ENCODE assay signal across 8 mouse cellular contexts in genomic region chr11:95513461-95514297, GRCm38 (mm10). TPM values are rescaled to one million over a fixed set of nuclear protein-coding genes. Genes with fewer than 3 reads are reported as not detected.
A peak's percentile ranks its signal among the peaks of the same experiment; 100 is the strongest.
DNase-seq lines count a peak whose midpoint lies in the region; ATAC-seq lines count a peak whose summit lies in the region.

No protein-coding gene starts in this region.

- peak overlapping the region; percentile 99 for H3K4me2 ChIP-seq in lung, embryonic 15.5 days
- peak overlapping the region; percentile 80 for H3K4me2 ChIP-seq in heart, embryonic 15.5 days
- H3K4me2 ChIP-seq in liver, embryonic 13.5 days = peak overlapping the region; percentile 70

- peaks cover 23% of the 10 kb centered on the region for H3K4me1 ChIP-seq in lung, embryonic 15.5 days
- peaks cover 19% of the 10 kb centered on the region for H3K4me1 ChIP-seq in heart, embryonic 15.5 days (replicated peaks)
- peaks cover 11% of the 10 kb centered on the region for H3K4me1 ChIP-seq in liver, embryonic 13.5 days (replicated peaks)

- H3K27me3 ChIP-seq in lung, embryonic 15.5 days = peaks cover 60% of the 10 kb centered on the region
- peaks cover 82% of the 10 kb centered on the region for H3K27me3 ChIP-seq in heart, embryonic 15.5 days
- H3K27me3 ChIP-seq in liver, embryonic 13.5 days = peaks cover 89% of the 10 kb centered on the region

- H3K9me3 ChIP-seq in lung, embryonic 15.5 days = no peaks in the 10 kb centered on the region
- no peaks in the 10 kb centered on the region for H3K9me3 ChIP-seq in heart, embryonic 15.5 days (replicated peaks)
- no peaks in the 10 kb centered on the region for H3K9me3 ChIP-seq in liver, embryonic 13.5 days (replicated peaks)

- no peak overlapping the region for H3K27ac ChIP-seq in lung, embryonic 15.5 days
- H3K27ac ChIP-seq in heart, embryonic 15.5 days = no peak overlapping the region
- no peak overlapping the region for H3K27ac ChIP-seq in liver, embryonic 13.5 days

- peak overlapping the region; percentile 54 for H3K4me3 ChIP-seq in lung, embryonic 15.5 days
- H3K4me3 ChIP-seq in heart, embryonic 15.5 days = peak overlapping the region; percentile 58
- H3K4me3 ChIP-seq in liver, embryonic 13.5 days (replicated peaks) = peak overlapping the region; percentile 52

- 2% methylated on average over 49 of the region's 66 CpGs for WGBS in lung, embryonic 15.5 days
- under 1% methylated on average over 65 of the region's 66 CpGs for WGBS in heart, embryonic 15.5 days
- WGBS in liver, embryonic 13.5 days (ENCODE audit: insufficient replicate concordance) = 2% methylated on average over 59 of the region's 66 CpGs

- H3K36me3 ChIP-seq in lung, embryonic 15.5 days = no peaks in the 10 kb centered on the region
- H3K36me3 ChIP-seq in heart, embryonic 15.5 days = no peaks in the 10 kb centered on the region
- no peaks in the 10 kb centered on the region for H3K36me3 ChIP-seq in liver, embryonic 13.5 days

- DNase-seq in lung, postnatal 14 days = no peak
- peak; percentile 31 to 49 for DNase-seq in cerebellum, postnatal 36 days
- DNase-seq in liver, embryonic 13.5 days = no peak
- no peak for DNase-seq in right cerebral cortex, postnatal 4 days
- no peak for DNase-seq in layer of hippocampus, postnatal 14 days (ENCODE audit: low spot score in 2 of 2)

- H3K9ac ChIP-seq in lung, embryonic 15.5 days = peak overlapping the region; percentile 40
- peak overlapping the region; percentile 23 for H3K9ac ChIP-seq in heart, embryonic 15.5 days
- H3K9ac ChIP-seq in liver, embryonic 13.5 days = no peak overlapping the region

- ATAC-seq in lung, embryonic 15.5 days (ENCODE audit: borderline replicate concordance, extremely low read depth, low FRiP score, low TSS enrichment) = 0 out of 2 replicates have a peak, but pooled peaks have one; percentile 29
- ATAC-seq in heart, embryonic 15.5 days (replicated peaks; ENCODE audit: insufficient number of reproducible peaks, insufficient read depth, low FRiP score, low read depth) = peak; percentile 1; the same call in 1 of the 2 replicates
- ATAC-seq in liver, embryonic 13.5 days (ENCODE audit: low read depth) = peak; percentile 32; the same call in 1 of the 2 replicates
- ATAC-seq in megakaryocyte progenitor cell, adult 5-6 weeks (replicated peaks; ENCODE audit: poor library complexity) = no peak

RNA-seq across cellular contexts. Expression of gene Nxph3, which starts 0.7 kb away (rescaled TPM):
- 0.29 and 0.31 TPM in 2 replicates for polyA plus RNA-seq in lung, embryonic 15.5 days (2015; fragmentation: Nextera tagmentation; extraction: Ambion mirVana)
- 0.08 and 0.16 TPM in 2 replicates for polyA plus RNA-seq in heart, embryonic 15.5 days (2015; fragmentation: Nextera tagmentation; extraction: Ambion mirVana)
- polyA plus RNA-seq in liver, embryonic 13.5 days (2015; fragmentation: Nextera tagmentation; extraction: Ambion mirVana) = 0.07 TPM in 1 of 2 replicates, not detected in the other
- not detected in 2 replicates for total RNA-seq in megakaryocyte progenitor cell, adult 5-6 weeks (2015)
- total RNA-seq in megakaryocyte progenitor cell, adult 5-6 weeks (2017) = not detected in 2 replicates
- 10 to 100 TPM in 1 of 2 experiments, 1 to 10 TPM in 1; 3.4 to 12.0 TPM for total RNA-seq in layer of hippocampus, postnatal 14 days (2021)

Comparison
In these comparisons a context has a peak if more than half of its experiments do, and no peak if none do; other contexts are left out.
1. DNase-seq: peak in cerebellum, postnatal 36 days (2 of 2); none in lung, postnatal 14 days (single experiment), liver, embryonic 13.5 days (single experiment), right cerebral cortex, postnatal 4 days (single experiment) and layer of hippocampus, postnatal 14 days (0 of 2).
2. Peak in every context shown above with its lines, with median percentiles within 50 percentile points of each other: H3K4me2 ChIP-seq and H3K4me3 ChIP-seq.